Comparison of ENCODE assay signal across 14 mouse cellular contexts in genomic region chr11:102435754-102436470, GRCm38 (mm10). TPM values are rescaled to one million over a fixed set of nuclear protein-coding genes. Genes with fewer than 3 reads are reported as not detected.
DNase-seq lines count a peak whose midpoint lies in the region; ATAC-seq lines count a peak whose summit lies in the region.
"Had no signal": no experiment of that assay in that cellular context is flagged by ENCODE, and none has a peak within 500 bp of the region (broad histone marks: within the 10 kb centered on the region; RNA-seq: fewer than 3 reads in every experiment).

No protein-coding gene starts in this region.

- ATAC-seq in embryonic facial prominence, embryonic 12.5 days (ENCODE audit: insufficient number of reproducible peaks, insufficient read depth, low FRiP score, low TSS enrichment) = no peak
- ATAC-seq: liver, embryonic 12.5 days had no signal

- H3K36me3 ChIP-seq in embryonic facial prominence, embryonic 12.5 days = peaks cover 64% of the 10 kb centered on the region
- H3K36me3 ChIP-seq in embryonic facial prominence, embryonic 10.5 days (replicated peaks) = peaks cover 77% of the 10 kb centered on the region

- no peak overlapping the region for H3K4me2 ChIP-seq in embryonic facial prominence, embryonic 12.5 days (replicated peaks)
- H3K4me2 ChIP-seq: liver, embryonic 12.5 days; neural tube, embryonic 12.5 days; stomach, embryonic 15.5 days had no signal

- WGBS in embryonic facial prominence, embryonic 12.5 days = 92% methylated on average over 18 of the region's 18 CpGs
- 91% methylated on average over 18 of the region's 18 CpGs for WGBS in embryonic facial prominence, embryonic 10.5 days

- no peak overlapping the region for H3K4me3 ChIP-seq in embryonic facial prominence, embryonic 12.5 days
- H3K4me3 ChIP-seq in embryonic facial prominence, embryonic 10.5 days = no peak overlapping the region
- H3K4me3 ChIP-seq: erythroblast, embryonic 14.5 days; left cerebral cortex, adult 2 months; liver, embryonic 12.5 days; neural tube, embryonic 12.5 days; stomach, embryonic 15.5 days had no signal

- no peak for DNase-seq in embryonic facial prominence, embryonic 10.5 days (ENCODE audit: low spot score)
- DNase-seq in layer of hippocampus, adult 11-12 months (ENCODE audit: low spot score) = peak; percentile 36
- DNase-seq in layer of hippocampus, postnatal 14 days (ENCODE audit: low spot score in 2 of 2) = no peak
- peak; percentile 43 to 69 for DNase-seq in adrenal gland, postnatal 36 days
- DNase-seq in heart, postnatal 4 days = peak; percentile 71
- DNase-seq in lung, postnatal 14 days = no peak
- no peak for DNase-seq in Muller cell, postnatal 12 days (ENCODE audit: inconsistent ontology term)

- peaks cover 12% of the 10 kb centered on the region; the same call in 1 of the 2 replicates for H3K27me3 ChIP-seq in embryonic facial prominence, embryonic 12.5 days
- peaks cover 31% of the 10 kb centered on the region for H3K27me3 ChIP-seq in embryonic facial prominence, embryonic 10.5 days (replicated peaks; ENCODE audit: low read depth, poor library complexity, severe bottlenecking)
- H3K27me3 ChIP-seq: stomach, embryonic 15.5 days had no signal

- H3K27ac ChIP-seq in embryonic facial prominence, embryonic 12.5 days = no peak overlapping the region
- no peak overlapping the region for H3K27ac ChIP-seq in embryonic facial prominence, embryonic 10.5 days (replicated peaks)
- H3K27ac ChIP-seq: left cerebral cortex, adult 2 months; liver, embryonic 12.5 days; macrophage; neural tube, embryonic 12.5 days; stomach, embryonic 15.5 days had no signal

- no peaks in the 10 kb centered on the region for H3K9me3 ChIP-seq in embryonic facial prominence, embryonic 12.5 days
- no peaks in the 10 kb centered on the region for H3K9me3 ChIP-seq in embryonic facial prominence, embryonic 10.5 days
- H3K9me3 ChIP-seq: liver, embryonic 12.5 days; neural tube, embryonic 12.5 days; stomach, embryonic 15.5 days had no signal

- 0 out of 2 replicates have a peak overlapping the region, but pooled peaks have one; percentile 2 for H3K9ac ChIP-seq in embryonic facial prominence, embryonic 12.5 days
- H3K9ac ChIP-seq: liver, embryonic 12.5 days; neural tube, embryonic 12.5 days; stomach, embryonic 15.5 days had no signal

- H3K4me1 ChIP-seq in embryonic facial prominence, embryonic 12.5 days = peaks cover 33% of the 10 kb centered on the region
- H3K4me1 ChIP-seq in embryonic facial prominence, embryonic 10.5 days = peaks cover 54% of the 10 kb centered on the region

RNA-seq across cellular contexts. Expression of gene Grn, which starts 5.8 kb away (rescaled TPM):
- polyA plus RNA-seq in embryonic facial prominence, embryonic 12.5 days (2016; fragmentation: Nextera tagmentation; extraction: Ambion mirVana) = 116 and 126 TPM in 2 replicates
- 79.4 and 87.3 TPM in 2 replicates for polyA plus RNA-seq in embryonic facial prominence, embryonic 10.5 days (2016; fragmentation: Nextera tagmentation; extraction: Ambion mirVana)
- 10 to 100 TPM; 82.3 to 87.4 TPM for total RNA-seq in layer of hippocampus, postnatal 14 days (2021)
- total RNA-seq in adrenal gland, postnatal 36 days (2021) = 100 to 1,000 TPM; 181 to 214 TPM
- total RNA-seq in heart, postnatal 4 days (2021) = 100 to 1,000 TPM; 141 to 144 TPM

RNA-seq across cellular contexts. Expression of gene Fam171a2, which starts 11.6 kb away (rescaled TPM):
- polyA plus RNA-seq in embryonic facial prominence, embryonic 12.5 days (2016; fragmentation: Nextera tagmentation; extraction: Ambion mirVana) = 13.5 and 15.3 TPM in 2 replicates
- polyA plus RNA-seq in embryonic facial prominence, embryonic 10.5 days (2016; fragmentation: Nextera tagmentation; extraction: Ambion mirVana) = 3.4 and 3.7 TPM in 2 replicates
- total RNA-seq in layer of hippocampus, postnatal 14 days (2021) = 10 to 100 TPM; 86.0 to 97.5 TPM
- 1 to 10 TPM; 5.8 to 6.1 TPM for total RNA-seq in adrenal gland, postnatal 36 days (2021)
- 10 to 100 TPM; 30.2 to 30.5 TPM for total RNA-seq in heart, postnatal 4 days (2021)
- polyA plus RNA-seq: macrophage had no signal

RNA-seq across cellular contexts. Expression of gene Slc25a39, which starts 28.2 kb away (rescaled TPM):
- 188 and 189 TPM in 2 replicates for polyA plus RNA-seq in embryonic facial prominence, embryonic 12.5 days (2016; fragmentation: Nextera tagmentation; extraction: Ambion mirVana)
- 229 and 241 TPM in 2 replicates for polyA plus RNA-seq in embryonic facial prominence, embryonic 10.5 days (2016; fragmentation: Nextera tagmentation; extraction: Ambion mirVana)
- 10 to 100 TPM; 75.6 to 81.8 TPM for total RNA-seq in layer of hippocampus, postnatal 14 days (2021)
- 100 to 1,000 TPM; 453 to 470 TPM for total RNA-seq in adrenal gland, postnatal 36 days (2021)
- 100 to 1,000 TPM; 161 to 165 TPM for total RNA-seq in heart, postnatal 4 days (2021)

RNA-seq across cellular contexts. Expression of gene Itga2b, which starts 34.0 kb away (rescaled TPM):
- polyA plus RNA-seq in embryonic facial prominence, embryonic 12.5 days (2016; fragmentation: Nextera tagmentation; extraction: Ambion mirVana) = 6.8 and 8.3 TPM in 2 replicates
- 3.9 and 6.5 TPM in 2 replicates for polyA plus RNA-seq in embryonic facial prominence, embryonic 10.5 days (2016; fragmentation: Nextera tagmentation; extraction: Ambion mirVana)
- 1 to 10 TPM; 2.3 to 2.7 TPM for total RNA-seq in layer of hippocampus, postnatal 14 days (2021)
- total RNA-seq in adrenal gland, postnatal 36 days (2021) = 1 to 10 TPM; 3.0 to 4.6 TPM
- 1 to 10 TPM; 4.2 to 5.4 TPM for total RNA-seq in heart, postnatal 4 days (2021)

RNA-seq across cellular contexts. Expression of gene Rundc3a, which starts 42.7 kb away (rescaled TPM):
- polyA plus RNA-seq in embryonic facial prominence, embryonic 12.5 days (2016; fragmentation: Nextera tagmentation; extraction: Ambion mirVana) = 15.9 and 20.4 TPM in 2 replicates
- 10.0 and 11.9 TPM in 2 replicates for polyA plus RNA-seq in embryonic facial prominence, embryonic 10.5 days (2016; fragmentation: Nextera tagmentation; extraction: Ambion mirVana)
- 100 to 1,000 TPM; 413 to 422 TPM for total RNA-seq in layer of hippocampus, postnatal 14 days (2021)
- 10 to 100 TPM; 29.1 to 29.6 TPM for total RNA-seq in adrenal gland, postnatal 36 days (2021)
- total RNA-seq in heart, postnatal 4 days (2021) = 1 to 10 TPM in 1 of 2 experiments, under 1 TPM in 1; 0.50 to 1.9 TPM

Comparison
In these comparisons a context has a peak if more than half of its experiments do, and no peak if none do; other contexts are left out.
1. DNase-seq: peak in layer of hippocampus, adult 11-12 months (single experiment), adrenal gland, postnatal 36 days (2 of 2) and heart, postnatal 4 days (single experiment); none in embryonic facial prominence, embryonic 10.5 days (single experiment), layer of hippocampus, postnatal 14 days (0 of 2), lung, postnatal 14 days (single experiment) and Muller cell, postnatal 12 days (single experiment).
2. RNA of gene Fam171a2, which starts 11.6 kb away (total RNA-seq): 86.0 to 97.5 TPM in layer of hippocampus, postnatal 14 days and 30.2 to 30.5 TPM in heart, postnatal 4 days; 5.8 to 6.1 TPM in adrenal gland, postnatal 36 days; every median in the first group is over 4 times any median in the second.